Mouse (Mus musculus): Measurements from ENCODE around the gene Elfn1.
"Not testable (repeated sequence)": the region's sequence is repeated elsewhere in the genome, so short reads cannot be mapped to it uniquely, and the experiment has no call there.

Elfn1 gene

GRCm38 (mm10) chr5:139969151-139969948, 61.6 kb downstream of the Elfn1 start:
- DNase-seq (ENCODE audit: low read depth, low spot score): no peak

GRCm38 (mm10) chr5:139970186-139970631, 62.5 kb downstream of the Elfn1 start:
- DNase-seq (ENCODE audit: low read depth, low spot score): no peak

- DNase-seq (ENCODE audit: low read depth, low spot score): no peak
These were observed 68.8 kb downstream of the Elfn1 start for GRCm38 (mm10) chr5:139976584-139976983.

- no peak for DNase-seq (ENCODE audit: low read depth, low spot score)
These were observed 69.7 kb downstream of the Elfn1 start for GRCm38 (mm10) chr5:139977476-139977875.

DNA sequence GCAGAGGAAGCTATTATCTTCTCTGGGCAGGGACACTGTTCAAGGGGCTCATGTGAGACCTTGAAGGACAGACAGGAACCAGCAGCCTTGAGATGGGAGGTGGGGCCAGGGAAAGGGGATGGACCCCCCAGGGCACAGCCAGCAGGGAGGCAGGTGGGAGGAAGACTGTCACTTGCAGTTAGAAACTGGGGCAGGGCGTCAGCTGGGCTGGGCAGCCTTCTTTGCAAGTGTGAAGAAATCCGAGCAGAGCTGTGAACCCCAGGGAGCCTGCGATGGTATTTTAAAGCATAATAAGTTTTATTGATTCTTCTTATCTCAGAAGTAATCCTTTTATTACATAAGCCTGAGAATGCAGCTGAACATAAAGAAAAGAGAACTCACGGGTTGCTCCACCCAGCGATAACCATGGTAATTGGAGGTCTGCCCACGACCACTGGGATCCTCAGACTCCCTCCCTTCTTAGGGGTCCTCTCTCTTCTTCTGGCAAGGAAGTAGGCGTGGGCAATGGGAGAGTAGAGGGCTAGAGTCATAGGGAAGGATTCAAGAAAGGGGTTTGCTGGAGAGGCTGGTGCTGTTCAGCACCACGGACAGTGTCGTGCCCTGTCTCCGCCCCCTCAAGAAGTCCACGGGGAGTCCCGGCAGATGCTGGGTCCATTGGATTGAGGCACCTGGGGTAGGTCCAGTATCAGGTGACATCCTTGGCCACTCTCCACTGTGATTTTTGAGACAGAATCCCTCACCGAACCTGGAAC, 71.0 kb downstream of the Elfn1 start:
- DNase-seq (ENCODE audit: low read depth, low spot score): peak; percentile 23

DNA sequence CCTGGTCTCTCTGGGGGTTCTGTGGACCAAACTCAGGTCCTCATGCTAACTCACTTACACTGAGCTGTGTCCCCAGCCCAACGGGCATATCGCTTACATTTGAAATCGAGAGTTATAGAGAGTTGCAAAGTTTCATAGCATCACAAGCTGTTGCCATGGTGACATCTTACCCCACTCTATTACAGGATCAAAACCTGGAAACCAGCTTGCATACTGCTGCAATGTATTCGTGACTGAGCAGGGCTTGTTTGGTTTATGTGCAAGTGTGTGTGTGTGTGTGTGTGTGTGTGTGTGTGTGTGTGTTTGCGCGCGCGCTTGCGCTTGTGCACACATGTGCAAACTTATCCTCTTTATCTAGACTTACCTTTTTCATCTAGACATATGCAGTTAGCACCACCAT, 71.6 kb downstream of the Elfn1 start:
- DNase-seq (ENCODE audit: low read depth, low spot score): no peak

GRCm38 (mm10) chr5:139981976-139982375, 74.2 kb downstream of the Elfn1 start:
- DNase-seq (ENCODE audit: low read depth, low spot score): peak; percentile 17

GRCm38 (mm10) chr5:139985073-139985746, 77.5 kb downstream of the Elfn1 start:
- DNase-seq (ENCODE audit: low read depth, low spot score): no peak

GRCm38 (mm10) chr5:139991531-139991930, 83.8 kb downstream of the Elfn1 start:
- DNase-seq (ENCODE audit: low read depth, low spot score): no peak

DNA sequence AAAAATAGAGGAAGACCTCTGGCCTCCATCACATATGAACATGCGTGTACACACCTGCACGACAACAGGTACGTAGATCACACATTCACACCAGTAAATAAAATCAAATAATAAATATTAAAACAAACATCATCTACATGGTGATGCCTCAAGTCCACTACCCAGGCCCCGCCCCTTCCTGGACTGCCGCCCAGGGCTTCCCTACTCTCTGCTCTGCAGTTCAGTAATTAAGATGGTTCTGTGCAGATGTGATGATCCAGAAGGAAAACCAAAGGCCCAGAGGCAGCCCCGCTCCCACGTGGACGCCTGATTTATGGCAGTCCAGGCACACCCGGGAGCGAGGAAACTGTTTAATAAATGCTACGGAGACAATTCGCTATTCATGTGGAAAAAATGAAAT, 90.6 kb downstream of the Elfn1 start:
- DNase-seq (ENCODE audit: low read depth, low spot score): not testable (repeated sequence)

- no peak for DNase-seq (ENCODE audit: low read depth, low spot score)
These were observed 91.2 kb downstream of the Elfn1 start for GRCm38 (mm10) chr5:139998916-139999315.

DNA sequence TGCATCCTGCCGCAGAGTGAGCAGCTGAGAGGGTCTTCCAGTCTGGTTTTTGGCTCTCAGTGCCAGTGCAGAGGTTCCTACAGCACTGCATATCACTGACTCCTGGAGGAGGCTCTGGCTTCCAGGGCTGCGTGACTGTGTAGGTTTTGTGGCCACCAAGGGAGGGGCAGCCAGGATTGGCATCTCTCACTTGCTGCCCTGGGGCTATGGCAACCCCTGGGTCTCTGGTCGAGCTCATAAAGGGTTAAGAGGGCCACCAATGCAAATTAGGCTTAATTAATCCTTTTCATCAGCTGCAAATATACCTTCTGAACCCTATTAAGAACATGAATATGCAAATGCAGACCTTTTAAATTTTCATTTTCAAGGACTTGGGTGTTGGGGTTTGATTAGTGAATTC, 94.8 kb downstream of the Elfn1 start:
- DNase-seq (ENCODE audit: low read depth, low spot score): no peak

DNA sequence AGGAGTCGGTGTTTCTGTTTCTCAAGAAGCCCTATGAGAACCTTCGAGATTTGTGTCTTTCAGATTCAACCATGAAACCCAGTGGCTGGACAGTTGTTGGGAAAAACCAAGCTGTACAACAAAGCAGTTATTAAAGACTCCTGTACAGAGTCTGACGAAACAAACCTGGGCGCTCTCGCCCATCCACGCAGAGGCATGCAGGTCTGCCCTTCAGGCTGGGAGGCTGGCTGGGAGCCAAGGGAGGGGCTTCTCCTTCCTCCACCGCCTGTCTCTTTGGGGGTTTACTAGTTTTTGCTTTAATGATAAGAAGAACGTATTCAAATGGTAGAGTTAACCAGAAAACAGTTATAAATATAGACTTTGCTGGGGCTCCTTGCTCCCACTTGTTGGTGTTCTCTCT, 99.1 kb downstream of the Elfn1 start:
- no peak for DNase-seq (ENCODE audit: low read depth, low spot score)

DNA sequence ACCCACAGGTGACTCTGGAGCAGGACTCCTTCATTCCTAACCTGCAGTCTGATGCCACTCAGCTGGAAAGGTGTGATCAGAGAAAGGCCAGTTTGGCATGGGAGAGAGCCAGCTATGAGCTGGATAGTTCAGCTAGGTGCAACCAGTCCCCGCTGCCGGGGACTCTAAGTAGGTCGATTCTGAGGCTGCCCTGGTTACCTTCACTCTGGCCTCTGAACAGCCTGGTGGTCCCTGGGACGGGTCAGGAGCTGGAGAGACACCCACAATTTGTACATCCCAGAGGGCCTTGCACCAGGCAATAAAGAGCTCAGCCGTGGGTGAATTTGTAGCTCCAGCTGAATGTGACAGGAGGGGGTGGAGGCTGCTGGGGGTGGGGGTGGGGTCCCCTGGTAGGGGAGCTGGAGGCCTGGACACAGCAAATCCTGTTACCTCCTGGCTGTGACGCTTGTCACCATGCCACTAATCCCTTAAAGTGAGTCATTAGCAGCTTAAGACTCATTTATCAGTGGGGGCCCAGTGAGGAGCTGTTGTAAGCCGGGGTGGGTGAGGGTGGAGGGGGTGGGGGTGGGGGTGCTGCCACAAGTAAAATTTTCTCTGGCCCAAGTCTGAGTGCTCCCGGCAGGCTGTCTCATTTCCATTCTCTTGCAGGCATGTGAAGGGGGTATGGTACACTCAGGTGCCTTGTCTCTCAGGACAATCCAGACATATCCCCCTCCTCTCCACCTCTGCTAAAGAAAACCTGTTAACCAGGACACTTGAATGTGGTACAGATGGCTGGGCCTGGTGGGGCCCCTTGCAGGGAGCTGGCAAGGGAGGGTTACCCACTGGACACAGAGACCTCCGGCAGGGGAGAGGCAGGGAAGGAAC, 100.1 kb downstream of the Elfn1 start:
- DNase-seq (ENCODE audit: low read depth, low spot score): no peak

DNA sequence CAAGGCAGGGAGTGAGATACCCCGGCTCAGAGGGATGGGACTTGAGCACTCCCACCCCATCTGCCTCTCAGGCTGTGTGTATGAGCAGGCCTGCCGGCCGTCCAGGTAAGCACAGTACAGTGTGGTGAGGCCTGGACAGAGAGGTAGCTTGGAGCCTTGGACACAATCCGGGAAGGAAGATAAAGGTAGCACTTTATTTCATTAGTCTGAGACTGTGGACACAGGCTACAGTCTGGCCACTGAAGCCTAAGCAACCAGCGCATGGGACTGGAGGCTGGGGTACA, 100.7 kb downstream of the Elfn1 start:
- no peak for DNase-seq (ENCODE audit: low read depth, low spot score)

DNA sequence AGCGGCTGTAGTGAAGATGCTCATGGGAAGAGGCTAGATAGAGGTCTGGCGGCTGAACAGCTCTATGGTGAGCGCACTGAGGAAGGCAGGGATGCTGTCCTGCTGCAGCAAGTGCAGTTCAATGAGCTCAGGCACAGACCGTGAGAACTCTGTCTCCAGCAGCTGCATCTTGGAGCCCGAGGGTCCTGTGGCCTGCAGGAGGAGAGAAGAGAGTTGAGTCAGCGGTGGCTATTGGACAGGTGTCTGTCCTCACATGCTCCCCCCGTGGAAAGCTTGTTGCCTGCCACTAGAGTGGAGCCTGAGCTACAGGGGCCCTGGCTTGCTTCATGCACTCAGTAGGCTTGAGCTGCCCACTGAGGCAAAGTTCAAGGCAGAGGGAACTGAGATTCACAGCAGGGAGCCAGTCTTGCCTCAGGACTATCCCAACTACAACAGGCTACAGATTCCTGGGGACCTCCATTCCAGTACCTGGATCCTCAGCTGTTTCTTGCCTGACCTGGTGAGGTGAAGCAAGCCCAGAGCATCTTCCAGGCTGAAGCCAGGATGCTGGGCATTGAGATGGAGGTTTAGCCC, 101.4 kb downstream of the Elfn1 start:
- no peak for DNase-seq (ENCODE audit: low read depth, low spot score)

GRCm38 (mm10) chr5:140010405-140010804, 102.7 kb downstream of the Elfn1 start:
- no peak for DNase-seq (ENCODE audit: low read depth, low spot score)

GRCm38 (mm10) chr5:140012286-140012967, 104.7 kb downstream of the Elfn1 start:
- no peak for DNase-seq (ENCODE audit: low read depth, low spot score)

- no peak for DNase-seq (ENCODE audit: low read depth, low spot score)
These were observed 105.9 kb downstream of the Elfn1 start for GRCm38 (mm10) chr5:140013652-140014051.

GRCm38 (mm10) chr5:140016896-140017295, 109.2 kb downstream of the Elfn1 start:
- no peak for DNase-seq (ENCODE audit: low read depth, low spot score)

GRCm38 (mm10) chr5:140018780-140019179, 111.0 kb downstream of the Elfn1 start:
- DNase-seq (ENCODE audit: low read depth, low spot score): no peak

Data from embryo, embryonic 11.5 days (tissue).